Mouse (Mus musculus) brain, embryonic 14.5 days (tissue): Measurements from ENCODE around the gene Rhbdd2.

Experiments
- CTCF ChIP-seq: fragments of 200-500 bp; IDR thresholded peaks from 2 replicates; pipeline ENCODE4 v1.5.1; 2012; ENCODE audit warnings: inconsistent platforms, mild to moderate bottlenecking, moderate library complexity, borderline replicate concordance; ENCODE audit not compliant: insufficient read depth, insufficient read length; ENCODE audit errors: extremely low read depth
- POLR2A ChIP-seq: fragments of 200-500 bp; IDR thresholded peaks from 2 replicates; pipeline ENCODE4 v1.6.1; 2012; ENCODE audit warnings: mild to moderate bottlenecking, inconsistent platforms, borderline replicate concordance; ENCODE audit not compliant: poor library complexity, insufficient read depth, insufficient read length, severe bottlenecking; ENCODE audit errors: extremely low read depth

- TF ChIP-seq POLR2A (no peak), CTCF (no peak)
Observed at GRCm38 (mm10) chr5:135621725-135622124, 10.7 kb upstream of the Rhbdd2 start.
